Mouse (Mus musculus) spleen, adult 2 months (tissue): ENCODE measurements around the gene Sgta.
"Not testable (repeated sequence)": the region's sequence is repeated elsewhere in the genome, so short reads cannot be mapped to it uniquely, and the experiment has no call there.

ENCODE experiments used
- CTCF ChIP-seq: fragments of 200-500 bp; IDR thresholded peaks from 2 replicates; pipeline ENCODE4 v1.5.1; 2011; ENCODE audit warnings: mild to moderate bottlenecking, inconsistent platforms; ENCODE audit not compliant: insufficient read depth, insufficient read length, insufficient replicate concordance; ENCODE audit errors: extremely low read depth
- POLR2A ChIP-seq: fragments of 200-500 bp; IDR thresholded peaks from 2 replicates; pipeline ENCODE4 v1.6.1; 2011; ENCODE audit warnings: low read depth, low read length, inconsistent platforms

DNA sequence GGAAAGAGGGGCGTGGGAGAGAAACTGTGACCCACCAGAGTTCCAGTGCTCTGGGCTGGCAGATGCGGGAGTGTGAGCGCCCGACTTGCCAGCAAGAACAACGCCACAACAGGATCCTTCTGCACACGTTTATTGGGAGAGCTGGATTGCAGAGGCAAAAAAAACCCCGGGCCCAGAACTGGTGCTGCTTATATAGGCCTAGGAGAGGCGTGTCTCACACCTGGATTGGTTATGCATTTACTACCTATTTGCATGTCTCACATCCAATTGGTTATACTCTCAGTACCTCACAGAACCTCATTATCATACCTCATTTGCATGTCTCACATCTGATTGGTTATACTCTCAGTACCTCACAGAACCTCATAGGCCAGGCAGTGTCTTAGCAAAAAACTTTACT, 4.5 kb upstream of the Sgta start:
- not testable (repeated sequence) for TF ChIP-seq CTCF, POLR2A
